Mouse (Mus musculus) CH12.LX (cell line): ENCODE measurements around the gene Gatm. TPM values are rescaled to one million over a fixed set of nuclear protein-coding genes. Genes with fewer than 3 reads are reported as not detected.

Experiments used
- DNase-seq: peaks from one replicate; pipeline ENCODE4 v3.0.0-alpha.2; 2013; ENCODE audit errors: extremely low read depth
- H3K27ac ChIP-seq: 2 replicates; pipeline ENCODE4 v1.5.1; 2012; ENCODE audit warnings: low read depth, mild to moderate bottlenecking, control low read depth, moderate library complexity; ENCODE audit not compliant: insufficient read depth
- H3K27me3 ChIP-seq: replicated peaks from 2 replicates; pipeline ENCODE3; 2012; ENCODE audit warnings: inconsistent platforms
- H3K36me3 ChIP-seq, 2 experiments: replicated peaks in 1 of 2; 2 replicates each; pipeline versions ENCODE3 to v1.6.1; 2012; ENCODE audit warnings: inconsistent platforms in 1 of 2, low read length in 1 of 2, mild to moderate bottlenecking in 1 of 2, mixed read lengths in 1 of 2, moderate library complexity in 1 of 2; ENCODE audit not compliant: control insufficient read depth in 1 of 2, insufficient read depth in 1 of 2
- H3K4me1 ChIP-seq, 2 experiments: 2 replicates each; pipeline ENCODE4 v1.6.1; 2012; ENCODE audit warnings: inconsistent platforms in 1 of 2, moderate library complexity in 1 of 2; ENCODE audit not compliant: insufficient read depth in 2 of 2, control insufficient read depth in 1 of 2
- H3K4me2 ChIP-seq: 2 replicates; pipeline ENCODE4 v1.6.1; 2012; ENCODE audit warnings: low read depth, mild to moderate bottlenecking, control low read depth; ENCODE audit not compliant: poor library complexity, insufficient read depth, severe bottlenecking
- H3K4me3 ChIP-seq, 3 experiments: fragments of 150-350 bp in 1 of 3; sonication (generic) in 1 of 3; replicated peaks in 1 of 3; 2 replicates each; pipeline versions ENCODE3 to v1.5.1; 2011 to 2012; ENCODE audit warnings: low read depth in 2 of 3, low read length in 2 of 3, mild to moderate bottlenecking in 2 of 3, moderate library complexity in 2 of 3, control low read depth in 1 of 3, improper control_type of control experiment in 1 of 3, inconsistent platforms in 1 of 3, mixed read lengths in 1 of 3; ENCODE audit not compliant: poor library complexity in 1 of 3
- H3K79me2 ChIP-seq: replicated peaks from 2 replicates; pipeline ENCODE4 v1.6.1; 2012; ENCODE audit warnings: mild to moderate bottlenecking, moderate library complexity; ENCODE audit not compliant: control insufficient read depth, poor library complexity, insufficient read depth, severe bottlenecking; ENCODE audit errors: extremely low read depth
- H3K9ac ChIP-seq: 2 replicates; pipeline ENCODE4 v1.6.1; 2012; ENCODE audit warnings: low read depth, mild to moderate bottlenecking, control low read depth, moderate library complexity; ENCODE audit not compliant: insufficient read depth
- H3K9me3 ChIP-seq: replicated peaks from 2 replicates; pipeline ENCODE3; 2012; ENCODE audit warnings: low read length, inconsistent platforms, mixed read lengths
- CTCF ChIP-seq, 2 experiments: IDR thresholded peaks in 1 of 2; conservative IDR thresholded peaks in 1 of 2; 2 replicates each; pipeline ENCODE4 v1.5.1; 2011 to 2012; ENCODE audit warnings: low read depth in 2 of 2, low read length in 2 of 2, improper control_type of control experiment in 1 of 2, inconsistent platforms in 1 of 2, mild to moderate bottlenecking in 1 of 2, moderate library complexity in 1 of 2
- E2F4 ChIP-seq: IDR thresholded peaks from 2 replicates; pipeline ENCODE4 v1.6.1; 2011; ENCODE audit warnings: low read depth, low read length, improper control_type of control experiment; ENCODE audit not compliant: insufficient replicate concordance
- ETS1 ChIP-seq: conservative IDR thresholded peaks from 2 replicates; pipeline ENCODE4 v1.6.1; 2012; ENCODE audit warnings: low read depth, mild to moderate bottlenecking, inconsistent platforms, low read length, improper control_type of control experiment, moderate library complexity
- GABPA ChIP-seq: IDR thresholded peaks from 2 replicates; pipeline ENCODE4 v1.6.1; 2012; ENCODE audit warnings: low read depth, low read length, improper control_type of control experiment, inconsistent platforms; ENCODE audit not compliant: insufficient replicate concordance
- MAFK ChIP-seq: IDR thresholded peaks from 2 replicates; pipeline ENCODE4 v1.6.1; 2011; ENCODE audit warnings: low read length, improper control_type of control experiment; ENCODE audit not compliant: insufficient replicate concordance
- MAZ ChIP-seq: IDR thresholded peaks from 2 replicates; pipeline ENCODE4 v1.6.1; 2012; ENCODE audit warnings: low read depth, mild to moderate bottlenecking, inconsistent platforms, low read length, improper control_type of control experiment, moderate library complexity
- NELFE ChIP-seq: IDR thresholded peaks from 2 replicates; pipeline ENCODE4 v1.6.1; 2011; ENCODE audit warnings: low read depth, low read length, improper control_type of control experiment
- RAD21 ChIP-seq: IDR thresholded peaks from 2 replicates; pipeline ENCODE4 v1.6.1; 2011; ENCODE audit warnings: low read depth, mild to moderate bottlenecking, low read length, improper control_type of control experiment, moderate library complexity
- SMC3 ChIP-seq: IDR thresholded peaks from 2 replicates; pipeline ENCODE4 v1.6.1; 2011; ENCODE audit warnings: low read depth, low read length, improper control_type of control experiment
- TBP ChIP-seq: conservative IDR thresholded peaks from 2 replicates; pipeline ENCODE4 v1.6.1; 2011; ENCODE audit warnings: low read depth, low read length, improper control_type of control experiment
- UBTF ChIP-seq: IDR thresholded peaks from 2 replicates; pipeline ENCODE4 v1.6.1; 2012; ENCODE audit warnings: low read depth, mild to moderate bottlenecking, inconsistent platforms, low read length, improper control_type of control experiment, moderate library complexity
- USF2 ChIP-seq: conservative IDR thresholded peaks from 2 replicates; pipeline ENCODE4 v1.6.1; 2011; ENCODE audit warnings: low read depth, low read length, improper control_type of control experiment
- ZC3H11A ChIP-seq: IDR thresholded peaks from 2 replicates; pipeline ENCODE4 v1.6.1; 2012; ENCODE audit warnings: low read depth, mild to moderate bottlenecking, inconsistent platforms, low read length, improper control_type of control experiment
- dilution Hi-C: fragments of 300-500 bp; cut with MboI; formaldehyde crosslinking; loops from 2 replicates; pipeline ENCODE4 v1.14.3; 2020; ENCODE audit warnings: low sequenced_read_pairs; ENCODE audit not compliant: extremely low pct_unique_long_range_greater_than_20kb, extremely low pct_ligation_motif_present
- in situ Hi-C: fragments of 300-500 bp; cut with MboI; formaldehyde crosslinking; loops from 3 replicates; pipeline ENCODE4 v1.14.3; 2019; ENCODE audit warnings: low sequenced_read_pairs, low pct_ligation_motif_present, low pct_unique_long_range_greater_than_20kb, mixed read lengths
- polyA plus RNA-seq: library from polyadenylated mRNA; unstranded; fragments of >175 nt; gene quantifications from 2 replicates; pipeline ENCODE4 v1.2.1, GENCODE M21; 2012; ENCODE audit warnings: low read depth; ENCODE audit not compliant: insufficient read length
- total RNA-seq, 2 experiments: library from RNA; depleted of rRNA; stranded (reverse); fragments of 300-350 nt in 1 of 2; fragments of >200 nt in 1 of 2; gene quantifications; 2 replicates each; pipeline ENCODE4 v1.2.3; 2012 to 2014

The Gatm gene
- total and polyA plus RNA-seq, 3 experiments, result 13.0 to 46.0 (median 23.3) TPM

DNA sequence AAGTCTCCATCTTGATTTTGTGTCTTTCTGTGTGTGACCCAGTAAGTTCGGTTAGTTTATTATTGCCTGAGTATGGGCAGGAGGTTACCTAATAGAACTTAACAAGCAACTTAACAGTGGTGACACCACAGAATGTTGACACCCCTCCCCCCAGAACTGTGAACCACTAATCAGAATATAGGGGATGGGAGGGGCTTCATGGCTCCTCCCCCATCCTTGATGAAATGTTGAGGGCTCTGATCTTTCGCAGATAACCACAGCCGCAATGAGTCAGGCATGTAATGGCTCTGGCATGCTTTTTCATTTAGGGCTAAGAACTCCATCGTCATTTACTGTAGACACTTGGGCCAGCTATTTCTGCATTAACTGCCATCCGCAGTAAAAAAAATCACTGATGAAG, 49.9 kb downstream of the Gatm start:
- in situ Hi-C loops, result no loop called here

DNA sequence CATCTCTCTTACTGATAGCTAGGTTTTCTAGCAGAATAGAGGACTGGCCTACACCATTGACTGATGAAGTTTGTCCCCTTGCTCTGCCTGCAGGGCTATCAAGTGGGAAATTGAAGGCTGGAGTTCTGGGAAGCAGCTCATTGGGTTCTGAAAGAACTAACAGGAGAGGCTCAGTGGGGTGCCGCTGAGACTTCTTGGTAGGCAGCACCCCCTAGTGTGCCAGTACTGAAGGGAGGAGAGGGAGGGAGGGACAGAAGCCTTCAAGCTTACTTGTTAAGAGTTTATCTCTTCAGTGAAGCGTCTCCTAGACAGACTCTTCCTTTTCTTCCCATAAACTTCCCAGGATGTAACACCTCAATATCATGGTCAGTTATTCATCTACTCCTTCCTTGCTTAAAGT, 52.8 kb downstream of the Gatm start:
- Histone ChIP-seq H3K9ac (no peak overlapping the region), H3K4me2 (no peak overlapping the region), H3K4me1 (no peaks in the 10 kb centered on the region), H3K36me3 (no peaks in the 10 kb centered on the region)
- dilution Hi-C loops (no loop called here), in situ Hi-C loops (no loop called here)
- TF ChIP-seq USF2 (no peak), RAD21 (peak; percentile 84), SMC3 (peak; percentile 72), CTCF (conservative IDR thresholded peaks at IDR 0.05 in 1 of 2, IDR thresholded peaks at IDR 0.05 in 1 of 2; ENCODE audit: low read depth in 2 of 2, low read length in 2 of 2) (peak; percentile 26 to 80; a peak in 3 of 4 replicates), MAZ (peak; percentile 38; the same call in 1 of the 2 replicates), E2F4 (no peak)
- TF ChIP-seq, all 38 proteins: peak for 4
- no peak overlapping the region for H3K4me3 ChIP-seq
- no peaks in the 10 kb centered on the region for H3K9me3 ChIP-seq
- no peaks in the 10 kb centered on the region for H3K79me2 ChIP-seq
- H3K27ac ChIP-seq, result no peak overlapping the region
- H3K27me3 ChIP-seq, result no peaks in the 10 kb centered on the region
- DNase-seq, result peak; percentile 34

More for the DNA sequence above, 49.9 kb downstream of the Gatm start:
- Histone ChIP-seq H3K9me3 (no peaks in the 10 kb centered on the region), H3K4me2 (no peak overlapping the region), H3K27ac (no peak overlapping the region), H3K4me1 (no peaks in the 10 kb centered on the region), H3K9ac (no peak overlapping the region), H3K27me3 (no peaks in the 10 kb centered on the region), H3K36me3 (no peaks in the 10 kb centered on the region), H3K4me3 (no peak overlapping the region), H3K79me2 (no peaks in the 10 kb centered on the region)
- TF ChIP-seq TBP, result no peak
- TF ChIP-seq MAFK, result no peak
- TF ChIP-seq ZC3H11A, result no peak
- TF ChIP-seq NELFE, result no peak
- no peak for TF ChIP-seq ETS1
- no peak for TF ChIP-seq UBTF
- no peak for TF ChIP-seq GABPA
- dilution Hi-C loops, result no loop called here
- no peak for DNase-seq

Other genes starting within 250 kb of the Gatm start
- gene Shf, start 242.1 kb downstream of the Gatm start, total RNA-seq (2012; rRNA removed), result 2.1 and 2.7 TPM in 2 replicates
- 0.49 and 1.2 TPM in 2 replicates for gene Shf, start 242.1 kb downstream of the Gatm start, total RNA-seq (2014; rRNA removed)
- gene Shf, start 242.1 kb downstream of the Gatm start, polyA plus RNA-seq, result 2.0 and 2.1 TPM in 2 replicates
- gene Slc28a2, start 184.8 kb downstream of the Gatm start, total RNA-seq (2012; rRNA removed), result 15.9 and 16.3 TPM in 2 replicates
- 30.3 and 32.0 TPM in 2 replicates for gene Slc28a2, start 184.8 kb downstream of the Gatm start, total RNA-seq (2014; rRNA removed)
- gene Slc28a2, start 184.8 kb downstream of the Gatm start, polyA plus RNA-seq, result 28.3 and 31.4 TPM in 2 replicates
- gene Gm14085, start 126.4 kb downstream of the Gatm start, total RNA-seq (2012; rRNA removed), result not detected in 2 replicates
- gene Gm14085, start 126.4 kb downstream of the Gatm start, total RNA-seq (2014; rRNA removed), result 0.05 TPM in 1 of 2 replicates, not detected in the other
- 0.24 and 0.25 TPM in 2 replicates for gene Gm14085, start 126.4 kb downstream of the Gatm start, polyA plus RNA-seq
- gene AA467197, start 25.7 kb upstream of the Gatm start, total RNA-seq (2012; rRNA removed), result 13.7 and 30.4 TPM in 2 replicates
- 6.4 and 6.6 TPM in 2 replicates for gene AA467197, start 25.7 kb upstream of the Gatm start, total RNA-seq (2014; rRNA removed)
- gene AA467197, start 25.7 kb upstream of the Gatm start, polyA plus RNA-seq, result 3.1 and 3.7 TPM in 2 replicates
- gene Slc30a4, start 91.4 kb upstream of the Gatm start, total RNA-seq (2012; rRNA removed), result 10.5 and 11.4 TPM in 2 replicates
- 20.5 and 23.6 TPM in 2 replicates for gene Slc30a4, start 91.4 kb upstream of the Gatm start, total RNA-seq (2014; rRNA removed)
- gene Slc30a4, start 91.4 kb upstream of the Gatm start, polyA plus RNA-seq, result 7.8 and 9.0 TPM in 2 replicates
- gene Bloc1s6, start 127.2 kb upstream of the Gatm start, total RNA-seq (2012; rRNA removed), result 23.4 and 25.5 TPM in 2 replicates
- 53.4 and 60.3 TPM in 2 replicates for gene Bloc1s6, start 127.2 kb upstream of the Gatm start, total RNA-seq (2014; rRNA removed)
- 42.0 and 42.3 TPM in 2 replicates for gene Bloc1s6, start 127.2 kb upstream of the Gatm start, polyA plus RNA-seq
- gene Sqor, start 153.9 kb upstream of the Gatm start, total RNA-seq (2012; rRNA removed), result 0.50 and 0.85 TPM in 2 replicates
- gene Sqor, start 153.9 kb upstream of the Gatm start, total RNA-seq (2014; rRNA removed), result not detected in 2 replicates
- not detected in 2 replicates for gene Sqor, start 153.9 kb upstream of the Gatm start, polyA plus RNA-seq